ENCODE assay signal across 9 mouse cellular contexts in the genomic region with DNA sequence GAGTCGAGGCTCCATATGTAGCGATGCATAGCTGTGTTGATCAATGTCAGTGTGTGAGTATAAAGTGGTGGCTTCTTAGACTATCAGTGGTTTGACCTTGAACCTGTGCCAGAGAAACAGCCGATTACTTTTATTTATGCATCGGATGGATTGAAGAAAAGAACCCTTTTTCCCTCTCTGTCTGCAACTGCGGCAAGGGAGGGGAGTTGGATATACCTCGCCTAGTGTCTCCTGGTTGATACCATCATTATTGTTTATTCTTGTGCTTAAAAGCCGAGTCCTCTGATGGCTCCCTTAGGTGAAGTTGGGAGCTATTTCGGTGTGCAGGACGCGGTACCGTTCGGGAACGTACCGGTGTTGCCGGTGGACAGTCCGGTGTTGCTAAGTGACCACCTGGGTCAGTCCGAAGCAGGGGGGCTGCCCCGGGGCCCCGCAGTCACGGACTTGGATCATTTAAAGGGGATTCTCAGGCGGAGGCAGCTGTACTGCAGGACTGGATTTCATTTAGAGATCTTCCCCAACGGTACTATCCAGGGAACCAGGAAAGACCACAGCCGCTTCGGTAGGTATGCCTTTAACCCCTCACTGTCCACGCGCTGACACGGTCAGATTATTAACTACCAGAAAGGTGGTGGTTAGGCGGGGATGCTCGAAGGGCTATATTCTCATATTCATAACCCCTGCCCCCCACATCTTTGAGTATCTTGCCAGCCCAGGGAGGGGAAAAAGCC. TPM values are rescaled to one million over a fixed set of nuclear protein-coding genes. Genes with fewer than 3 reads are reported as not detected.
A peak's percentile ranks its signal among the peaks of the same experiment; 100 is the strongest.
DNase-seq lines count a peak whose midpoint lies in the region; ATAC-seq lines count a peak whose summit lies in the region.
"Had no signal": no experiment of that assay in that cellular context is flagged by ENCODE, and none has a peak within 500 bp of the region (broad histone marks: within the 10 kb centered on the region; RNA-seq: fewer than 3 reads in every experiment).

No protein-coding gene starts in this region.

- H3K4me2 ChIP-seq in heart, embryonic 16.5 days (ENCODE audit: low read depth, low read length) = peak overlapping the region; percentile 83
- H3K4me2 ChIP-seq in neural tube, embryonic 11.5 days (ENCODE audit: low read depth) = peak overlapping the region; percentile 93

- H3K27ac ChIP-seq in heart, embryonic 16.5 days (ENCODE audit: low read length) = peak overlapping the region; percentile 88
- no peak overlapping the region for H3K27ac ChIP-seq in neural tube, embryonic 11.5 days (ENCODE audit: low read depth, low read length)
- H3K27ac ChIP-seq: macrophage had no signal

- no peaks in the 10 kb centered on the region for H3K9me3 ChIP-seq in heart, embryonic 16.5 days (replicated peaks; ENCODE audit: control insufficient read depth, low read length)
- H3K9me3 ChIP-seq in neural tube, embryonic 11.5 days (ENCODE audit: control insufficient read depth, low read length) = no peaks in the 10 kb centered on the region

- H3K4me3 ChIP-seq in heart, embryonic 16.5 days (ENCODE audit: low read length) = peak overlapping the region; percentile 80
- peak overlapping the region; percentile 58 for H3K4me3 ChIP-seq in neural tube, embryonic 11.5 days (ENCODE audit: low read depth, low read length)

- H3K4me1 ChIP-seq in heart, embryonic 16.5 days (ENCODE audit: control insufficient read depth, insufficient read depth, low read length) = peaks cover 12% of the 10 kb centered on the region
- H3K4me1 ChIP-seq in neural tube, embryonic 11.5 days (ENCODE audit: control insufficient read depth, insufficient read depth, low read length) = peaks cover 19% of the 10 kb centered on the region

- peak; percentile 55 to 90 for DNase-seq in adrenal gland, adult (ENCODE audit: inconsistent age in 2 of 2, low spot score in 1 of 2)
- no peak for DNase-seq in adrenal gland, adult 8-10 months
- peak; percentile 32 for DNase-seq in A20 (ENCODE audit: low read depth, low spot score)
- peak; percentile 35 for DNase-seq in embryo, embryonic 11 days
- peak; percentile 10 to 41 for DNase-seq in kidney, postnatal 4 days
- peak; percentile 40 for DNase-seq in neural tube, embryonic 11.5 days (ENCODE audit: low spot score)

- H3K36me3 ChIP-seq in heart, embryonic 16.5 days (ENCODE audit: control insufficient read depth, insufficient read depth) = no peaks in the 10 kb centered on the region
- no peaks in the 10 kb centered on the region for H3K36me3 ChIP-seq in neural tube, embryonic 11.5 days (ENCODE audit: control insufficient read depth, insufficient read depth, low read length)

- peak overlapping the region; percentile 81 for H3K9ac ChIP-seq in heart, embryonic 16.5 days (ENCODE audit: low read length)
- H3K9ac ChIP-seq in neural tube, embryonic 11.5 days (ENCODE audit: low read length) = peak overlapping the region; percentile 18; the same call in 1 of the 2 replicates

- no peak for ATAC-seq in heart, embryonic 16.5 days (replicated peaks; ENCODE audit: extremely low read depth, insufficient read depth, low FRiP score)
- ATAC-seq in neural tube, embryonic 11.5 days (ENCODE audit: insufficient read depth, low FRiP score, low TSS enrichment) = no peak
- no peak for ATAC-seq in granulocyte monocyte progenitor cell, adult 5-6 weeks (replicated peaks; ENCODE audit: poor library complexity, severe bottlenecking)

- H3K27me3 ChIP-seq in heart, embryonic 16.5 days (ENCODE audit: control insufficient read depth, insufficient read depth, low read length) = peaks cover 29% of the 10 kb centered on the region
- peaks cover 60% of the 10 kb centered on the region for H3K27me3 ChIP-seq in neural tube, embryonic 11.5 days (ENCODE audit: control insufficient read depth, insufficient read depth, low read length)

- under 1% methylated on average over 29 of the region's 29 CpGs for WGBS in heart, embryonic 16.5 days
- WGBS in neural tube, embryonic 11.5 days = under 1% methylated on average over 29 of the region's 29 CpGs

RNA-seq across cellular contexts. Expression of a gene that starts 2.6 kb away (rescaled TPM):
- 10 to 100 TPM; 16.5 to 33.2 (median 28.2) TPM for total RNA-seq in adrenal gland, adult 8-10 months (2022)
- 6.5 and 9.1 TPM in 2 replicates for polyA plus RNA-seq in heart, embryonic 16.5 days (2015; fragmentation: Nextera tagmentation; extraction: Ambion mirVana)
- polyA plus RNA-seq in neural tube, embryonic 11.5 days (2014; fragmentation: Nextera tagmentation; extraction: Ambion mirVana) = 6.5 and 7.3 TPM in 2 replicates
- not detected in 2 replicates for total RNA-seq in granulocyte monocyte progenitor cell, adult 5-6 weeks (2014; fragmentation: Nextera tagmentation)
- not detected in 2 replicates for total RNA-seq in granulocyte monocyte progenitor cell, adult 5-6 weeks (2017)

Comparison
In these comparisons a context has a peak if more than half of its experiments do, and no peak if none do; other contexts are left out.
1. RNA of a gene that starts 2.6 kb away (total RNA-seq): 16.5 to 33.2 TPM in adrenal gland, adult 8-10 months; not detected in granulocyte monocyte progenitor cell, adult 5-6 weeks; every median in the first group is over 10 times any median in the second.